Mouse (Mus musculus) thymus, adult 2 months (tissue): Measurements from ENCODE around the gene Gabbr2. TPM values are rescaled to one million over a fixed set of nuclear protein-coding genes. Genes with fewer than 3 reads are reported as not detected.

Source experiments
- DNase-seq: peaks from one replicate; pipeline ENCODE4 v3.0.0; 2021
- H3K27ac ChIP-seq: fragments of 200-500 bp; 2 replicates; pipeline ENCODE4 v1.5.1; 2012; ENCODE audit warnings: low read length, control low read depth; ENCODE audit not compliant: control insufficient read depth, insufficient read depth
- H3K27me3 ChIP-seq: fragments of 200-500 bp; 2 replicates; pipeline ENCODE4 v1.6.1; 2012; ENCODE audit warnings: mild to moderate bottlenecking, low read length, moderate library complexity, mixed read lengths; ENCODE audit not compliant: control insufficient read depth, insufficient read depth
- H3K36me3 ChIP-seq: fragments of 200-500 bp; 2 replicates; pipeline ENCODE4 v1.6.1; 2012; ENCODE audit warnings: mild to moderate bottlenecking, low read length, moderate library complexity; ENCODE audit not compliant: control insufficient read depth, insufficient read depth
- H3K4me1 ChIP-seq: fragments of 200-500 bp; replicated peaks from 2 replicates; pipeline ENCODE4 v1.6.1; 2012; ENCODE audit warnings: low read length; ENCODE audit not compliant: control insufficient read depth, insufficient read depth
- H3K4me3 ChIP-seq: fragments of 200-500 bp; 2 replicates; pipeline ENCODE4 v1.5.1; 2012; ENCODE audit warnings: mild to moderate bottlenecking, low read length, control low read depth, moderate library complexity; ENCODE audit not compliant: control insufficient read depth, insufficient read depth
- CTCF ChIP-seq: fragments of 200-500 bp; IDR thresholded peaks from 2 replicates; pipeline ENCODE4 v1.5.1; 2012; ENCODE audit warnings: mild to moderate bottlenecking, control low read depth, low read length, moderate library complexity, borderline replicate concordance; ENCODE audit not compliant: control insufficient read depth, poor library complexity, insufficient read depth; ENCODE audit errors: extremely low read depth
- POLR2A ChIP-seq: fragments of 200-500 bp; IDR thresholded peaks from 2 replicates; pipeline ENCODE4 v1.6.1; 2012; ENCODE audit warnings: mild to moderate bottlenecking, low read length, control low read depth, moderate library complexity; ENCODE audit not compliant: control insufficient read depth, poor library complexity, insufficient read depth; ENCODE audit errors: extremely low read depth
- WGBS: fragments of 180-500 bp; shearing (Covaris S2); methylation state at CpG from one replicate; pipeline ENCODE4 v1.1.7; 2018; 5-methylcytosine and 5-hydroxymethylcytosine counted together
- polyA plus RNA-seq: library from polyadenylated mRNA; depleted of rRNA; stranded (reverse); fragments of >200 nt; gene quantifications from 2 replicates; pipeline ENCODE4 v1.2.3, GENCODE M21; 2012

Gene Gabbr2
- polyA plus RNA-seq, 1 experiment = 0.20 TPM

DNA sequence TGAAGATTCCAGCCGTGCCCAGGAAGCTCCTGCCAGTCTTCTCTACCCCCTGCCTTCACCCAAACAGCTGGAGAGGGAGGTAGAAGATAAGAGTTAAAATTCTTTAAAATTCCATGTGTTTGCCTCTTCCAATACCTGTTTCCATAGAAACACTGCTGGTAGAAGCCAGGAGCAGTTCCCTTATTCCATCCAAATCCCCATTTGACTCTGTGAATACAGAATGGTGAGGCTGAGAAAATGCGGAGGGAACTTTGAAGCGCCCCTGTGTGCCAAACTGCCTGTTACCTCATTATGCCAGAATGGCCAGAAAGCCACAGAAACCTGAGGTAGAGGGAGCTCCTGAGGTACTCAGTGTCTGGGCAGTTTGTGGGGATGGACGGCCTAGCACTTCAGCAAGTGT, 281.1 kb downstream of the Gabbr2 start:
- Histone ChIP-seq H3K27ac (no peak overlapping the region), H3K4me3 (no peak overlapping the region), H3K4me1 (no peaks in the 10 kb centered on the region), H3K36me3 (no peaks in the 10 kb centered on the region), H3K27me3 (no peaks in the 10 kb centered on the region)
- TF ChIP-seq POLR2A = no peak
- TF ChIP-seq CTCF = no peak
- 93% methylated on average over 4 of the region's 4 CpGs for WGBS
- no peak for DNase-seq

- no peak overlapping the region for H3K4me3 ChIP-seq
- no peak for DNase-seq
- H3K36me3 ChIP-seq = no peaks in the 10 kb centered on the region
- TF ChIP-seq POLR2A (no peak), CTCF (no peak)
- 96% methylated on average over 6 of the region's 6 CpGs for WGBS
- H3K27ac ChIP-seq = no peak overlapping the region
- no peaks in the 10 kb centered on the region for H3K4me1 ChIP-seq
- no peaks in the 10 kb centered on the region for H3K27me3 ChIP-seq
These were observed 281.7 kb downstream of the Gabbr2 start for GRCm38 (mm10) chr4:46710018-46710417.

GRCm38 (mm10) chr4:46709492-46709891, 282.2 kb downstream of the Gabbr2 start:
- Histone ChIP-seq H3K4me1 (no peaks in the 10 kb centered on the region), H3K36me3 (no peaks in the 10 kb centered on the region), H3K4me3 (no peak overlapping the region), H3K27me3 (no peaks in the 10 kb centered on the region), H3K27ac (no peak overlapping the region)
- no peak for DNase-seq
- TF ChIP-seq POLR2A (no peak), CTCF (no peak)
- 94% methylated on average over 7 of the region's 7 CpGs for WGBS

- TF ChIP-seq POLR2A = no peak
- TF ChIP-seq CTCF = no peak
- 55% methylated on average over 12 of the region's 12 CpGs for WGBS
- Histone ChIP-seq H3K27me3 (no peaks in the 10 kb centered on the region), H3K36me3 (no peaks in the 10 kb centered on the region), H3K4me3 (no peak overlapping the region), H3K27ac (no peak overlapping the region), H3K4me1 (no peaks in the 10 kb centered on the region)
- DNase-seq = no peak
These were observed 285.9 kb downstream of the Gabbr2 start for GRCm38 (mm10) chr4:46705739-46706138.

GRCm38 (mm10) chr4:46703146-46703545, 288.5 kb downstream of the Gabbr2 start:
- Histone ChIP-seq H3K4me1 (no peaks in the 10 kb centered on the region), H3K27me3 (no peaks in the 10 kb centered on the region), H3K36me3 (no peaks in the 10 kb centered on the region), H3K27ac (no peak overlapping the region), H3K4me3 (no peak overlapping the region)
- DNase-seq = no peak
- 93% methylated on average over 10 of the region's 10 CpGs for WGBS
- no peak for TF ChIP-seq CTCF
- TF ChIP-seq POLR2A = no peak

GRCm38 (mm10) chr4:46700223-46700651, 291.4 kb downstream of the Gabbr2 start:
- no peaks in the 10 kb centered on the region for H3K4me1 ChIP-seq
- whole genome bisulfite sequencing = 86% methylated on average over 10 of the region's 10 CpGs
- H3K27me3 ChIP-seq = no peaks in the 10 kb centered on the region
- H3K27ac ChIP-seq = no peak overlapping the region
- no peak overlapping the region for H3K4me3 ChIP-seq
- no peaks in the 10 kb centered on the region for H3K36me3 ChIP-seq
- TF ChIP-seq POLR2A (no peak), CTCF (no peak)
- no peak for DNase-seq

DNA sequence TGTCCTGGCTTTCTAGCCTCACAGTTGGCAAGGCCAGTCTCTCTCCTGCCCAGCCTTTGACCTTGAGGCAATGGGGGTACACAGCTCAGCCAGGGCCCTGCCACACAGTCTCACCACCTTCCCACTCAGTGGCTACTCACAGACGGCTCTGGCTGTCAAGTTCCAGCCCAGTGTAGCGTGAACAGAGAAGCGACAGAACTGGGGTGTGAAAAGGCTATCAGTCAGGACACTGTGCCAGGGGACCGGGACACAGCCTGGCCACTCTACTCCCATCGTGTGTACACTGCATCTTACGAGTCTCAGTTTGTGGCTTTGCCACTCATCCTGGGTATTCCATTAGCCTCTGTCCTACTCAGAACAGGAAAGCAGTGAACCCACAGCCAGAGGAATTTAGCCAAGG, 295.2 kb downstream of the Gabbr2 start:
- TF ChIP-seq POLR2A (no peak), CTCF (no peak)
- H3K27me3 ChIP-seq = no peaks in the 10 kb centered on the region
- 86% methylated on average over 6 of the region's 6 CpGs for WGBS
- no peak overlapping the region for H3K27ac ChIP-seq
- no peak for DNase-seq
- H3K4me1 ChIP-seq = no peaks in the 10 kb centered on the region
- H3K4me3 ChIP-seq = no peak overlapping the region
- H3K36me3 ChIP-seq = no peaks in the 10 kb centered on the region
